Mouse (Mus musculus): ENCODE data around the gene Zfp189.

DNA sequence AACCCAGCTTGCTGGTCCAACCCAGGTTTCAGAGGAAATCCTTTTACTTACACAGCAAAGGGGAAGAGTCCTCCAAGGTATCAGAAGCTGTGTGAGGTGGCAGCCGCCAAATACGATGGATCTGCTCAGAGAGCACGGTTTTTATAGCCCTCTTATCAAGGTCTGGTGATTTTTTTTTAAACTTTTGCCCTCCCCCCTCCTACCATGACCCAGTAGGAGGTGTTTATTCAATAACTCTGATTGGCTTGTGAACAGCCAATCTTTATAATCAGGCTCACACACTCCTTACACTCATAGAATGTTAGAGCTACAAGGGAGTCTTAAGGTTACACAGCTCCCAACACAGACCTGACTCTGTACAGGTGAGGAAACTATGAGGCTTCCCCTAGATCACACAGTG, 28.4 kb downstream of the Zfp189 start, which contains the start of gene Aldob:
- TF ChIP-seq CTCF (IDR thresholded peaks at IDR 0.05; ENCODE audit: low read depth, low read length) = no peak
- TF ChIP-seq TAL1 (conservative IDR thresholded peaks at IDR 0.05; ENCODE audit: low read depth, low read length) = no peak
- no peak for TF ChIP-seq GATA1 (IDR thresholded peaks at IDR 0.05; ENCODE audit: borderline replicate concordance, low read length)
- TF ChIP-seq POLR2AphosphoS5 (IDR thresholded peaks at IDR 0.05; ENCODE audit: insufficient replicate concordance, low read depth, low read length) = no peak
- TF ChIP-seq GATA2 (IDR thresholded peaks at IDR 0.05; ENCODE audit: borderline replicate concordance, low read depth, low read length) = no peak

All from G1E (cell line).